Mouse (Mus musculus) stomach, embryonic 15.5 days (tissue): ENCODE measurements around the gene Mllt1. TPM values are rescaled to one million over a fixed set of nuclear protein-coding genes. Genes with fewer than 3 reads are reported as not detected.
A peak's percentile ranks its signal among the peaks of the same experiment; 100 is the strongest.
"Not testable (repeated sequence)": the region's sequence is repeated elsewhere in the genome, so short reads cannot be mapped to it uniquely, and the experiment has no call there.

Source experiments
- ATAC-seq: fragments of 200-750 bp; cut with Nextera tagmentation; 2 replicates; pipeline ENCODE4 v1.8.0; 2017; ENCODE audit warnings: low read depth, moderate number of reproducible peaks, moderate TSS enrichment; ENCODE audit not compliant: insufficient read depth, low FRiP score
- H3K27ac ChIP-seq: fragments of 300-500 bp; sonication (generic); 2 replicates; pipeline ENCODE4 v1.5.1; 2015; ENCODE audit warnings: mild to moderate bottlenecking, inconsistent platforms
- H3K27me3 ChIP-seq: fragments of 300-500 bp; sonication (generic); replicated peaks from 2 replicates; pipeline ENCODE4 v1.6.1; 2015; ENCODE audit warnings: inconsistent platforms
- H3K36me3 ChIP-seq: fragments of 300-500 bp; sonication (generic); 2 replicates; pipeline ENCODE4 v1.6.1; 2015; ENCODE audit warnings: inconsistent platforms
- H3K4me1 ChIP-seq: fragments of 300-500 bp; sonication (generic); 2 replicates; pipeline ENCODE4 v1.6.1; 2015; ENCODE audit warnings: inconsistent platforms
- H3K4me2 ChIP-seq: fragments of 300-500 bp; sonication (generic); 2 replicates; pipeline ENCODE4 v1.6.1; 2015; ENCODE audit warnings: mild to moderate bottlenecking, inconsistent platforms
- H3K4me3 ChIP-seq: fragments of 300-500 bp; sonication (generic); replicated peaks from 2 replicates; pipeline ENCODE4 v1.5.1; 2015; ENCODE audit warnings: inconsistent platforms
- H3K9ac ChIP-seq: fragments of 300-500 bp; sonication (generic); 2 replicates; pipeline ENCODE4 v1.6.1; 2015; ENCODE audit warnings: inconsistent platforms
- H3K9me3 ChIP-seq: fragments of 300-500 bp; sonication (generic); 2 replicates; pipeline ENCODE4 v1.6.1; 2016; ENCODE audit warnings: inconsistent platforms
- WGBS: fragments of 180-500 bp; shearing (Covaris S2); methylation state at CpG from one replicate; pipeline ENCODE4 v1.1.7; 2015; 5-methylcytosine and 5-hydroxymethylcytosine counted together
- polyA plus RNA-seq: library from polyadenylated mRNA; unstranded; fragments of >200 nt; fragmentation: Nextera tagmentation; extraction: Ambion mirVana; gene quantifications from 2 replicates; pipeline ENCODE4 v1.2.1, GENCODE M21; 2015

Mllt1 gene
- polyA plus RNA-seq, 1 experiment from 2014 or later, result 39.8 TPM

DNA sequence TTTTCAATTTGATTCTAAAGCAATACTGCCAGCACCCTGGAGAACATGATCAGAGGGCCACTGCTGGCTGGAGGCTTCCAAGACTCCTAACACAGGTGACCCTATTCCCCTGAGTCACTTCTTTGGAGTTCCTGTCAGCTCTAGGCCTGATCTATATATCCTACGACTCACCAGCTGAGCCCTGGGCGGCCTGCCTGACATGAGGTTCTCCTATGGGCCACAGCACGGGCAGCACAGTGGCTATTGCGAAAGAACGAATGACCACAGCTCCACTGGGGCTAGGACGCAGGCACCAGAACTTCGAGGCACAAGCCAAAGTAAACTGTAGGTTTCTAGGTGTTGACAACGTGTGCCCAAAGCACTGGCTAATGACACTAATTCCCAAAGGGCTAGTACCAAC lies 5.2 kb downstream of the Mllt1 start:
- 71% methylated on average over 8 of the region's 8 CpGs for WGBS
- Histone ChIP-seq H3K27ac (no peak overlapping the region), H3K4me3 (no peak overlapping the region), H3K36me3 (0 out of 2 replicates have a peak, but pooled peaks cover 3% of the 10 kb centered on the region), H3K4me1 (peaks cover 17% of the 10 kb centered on the region), H3K9me3 (no peaks in the 10 kb centered on the region), H3K9ac (no peak overlapping the region), H3K27me3 (no peaks in the 10 kb centered on the region), H3K4me2 (no peak overlapping the region)
- no peak for ATAC-seq

- Histone ChIP-seq H3K27ac (no peak overlapping the region), H3K4me2 (no peak overlapping the region), H3K9ac (no peak overlapping the region), H3K4me3 (no peak overlapping the region), H3K36me3 (0 out of 2 replicates have a peak, but pooled peaks cover 3% of the 10 kb centered on the region), H3K27me3 (no peaks in the 10 kb centered on the region), H3K4me1 (peaks cover 14% of the 10 kb centered on the region), H3K9me3 (no peaks in the 10 kb centered on the region)
- WGBS, result 81% methylated on average over 1 of the region's 1 CpGs
- ATAC-seq, result no peak
These were observed 5.7 kb downstream of the Mllt1 start for GRCm38 (mm10) chr17:56929530-56929929.

- H3K27me3 ChIP-seq, result no peaks in the 10 kb centered on the region
- 0 out of 2 replicates have a peak, but pooled peaks cover 3% of the 10 kb centered on the region for H3K36me3 ChIP-seq
- no peak for ATAC-seq
- H3K9me3 ChIP-seq, result no peaks in the 10 kb centered on the region
- peaks cover 10% of the 10 kb centered on the region for H3K4me1 ChIP-seq
- H3K4me2 ChIP-seq, result no peak overlapping the region
- H3K27ac ChIP-seq, result no peak overlapping the region
- H3K4me3 ChIP-seq, result no peak overlapping the region
- no peak overlapping the region for H3K9ac ChIP-seq
These were observed 6.1 kb downstream of the Mllt1 start for GRCm38 (mm10) chr17:56929101-56929500.

- no peak overlapping the region for H3K27ac ChIP-seq
- no peaks in the 10 kb centered on the region for H3K27me3 ChIP-seq
- H3K4me1 ChIP-seq, result no peaks in the 10 kb centered on the region; the same call in 1 of the 2 replicates
- 0 out of 2 replicates have a peak, but pooled peaks cover 8% of the 10 kb centered on the region for H3K36me3 ChIP-seq
- H3K4me3 ChIP-seq, result no peak overlapping the region
- ATAC-seq, result no peak
- WGBS, result 84% methylated on average over 2 of the region's 2 CpGs
- H3K4me2 ChIP-seq, result no peak overlapping the region
- no peak overlapping the region for H3K9ac ChIP-seq
- no peaks in the 10 kb centered on the region for H3K9me3 ChIP-seq
These were observed 9.2 kb downstream of the Mllt1 start for GRCm38 (mm10) chr17:56925998-56926397.

DNA sequence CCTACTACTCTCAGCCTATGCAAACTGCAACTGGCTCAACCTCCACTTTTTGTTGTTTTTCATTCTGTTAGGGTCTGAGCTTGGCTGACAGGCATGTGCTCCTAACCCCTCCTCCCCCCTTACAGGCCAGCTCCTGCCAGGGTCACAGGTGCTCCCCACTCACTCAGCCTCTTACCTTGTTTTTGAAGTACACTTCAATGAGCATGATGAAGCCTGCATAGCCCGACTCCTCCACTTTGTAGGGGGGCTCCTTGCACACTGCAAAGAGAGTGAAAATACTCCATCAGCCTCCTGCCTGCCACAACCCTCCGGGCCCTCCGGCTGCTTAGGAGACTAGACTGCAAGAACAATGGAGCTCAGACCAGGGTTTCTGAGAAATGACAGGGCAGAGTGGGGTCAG lies 15.5 kb downstream of the Mllt1 start:
- Histone ChIP-seq H3K27me3 (no peaks in the 10 kb centered on the region), H3K9ac (no peak overlapping the region), H3K4me2 (no peak overlapping the region), H3K27ac (no peak overlapping the region), H3K36me3 (peaks cover 16% of the 10 kb centered on the region; the same call in 1 of the 2 replicates), H3K4me1 (no peaks in the 10 kb centered on the region), H3K4me3 (no peak overlapping the region), H3K9me3 (no peaks in the 10 kb centered on the region)
- ATAC-seq, result no peak
- 84% methylated on average over 3 of the region's 3 CpGs for WGBS

- Histone ChIP-seq H3K27me3 (no peaks in the 10 kb centered on the region), H3K4me1 (no peaks in the 10 kb centered on the region), H3K9ac (no peak overlapping the region), H3K36me3 (peaks cover 24% of the 10 kb centered on the region; the same call in 1 of the 2 replicates), H3K4me2 (no peak overlapping the region), H3K9me3 (no peaks in the 10 kb centered on the region), H3K27ac (no peak overlapping the region), H3K4me3 (no peak overlapping the region)
- ATAC-seq, result no peak
- WGBS, result 97% methylated on average over 2 of the region's 2 CpGs
These were observed 18.0 kb downstream of the Mllt1 start for GRCm38 (mm10) chr17:56917166-56917565.

DNA sequence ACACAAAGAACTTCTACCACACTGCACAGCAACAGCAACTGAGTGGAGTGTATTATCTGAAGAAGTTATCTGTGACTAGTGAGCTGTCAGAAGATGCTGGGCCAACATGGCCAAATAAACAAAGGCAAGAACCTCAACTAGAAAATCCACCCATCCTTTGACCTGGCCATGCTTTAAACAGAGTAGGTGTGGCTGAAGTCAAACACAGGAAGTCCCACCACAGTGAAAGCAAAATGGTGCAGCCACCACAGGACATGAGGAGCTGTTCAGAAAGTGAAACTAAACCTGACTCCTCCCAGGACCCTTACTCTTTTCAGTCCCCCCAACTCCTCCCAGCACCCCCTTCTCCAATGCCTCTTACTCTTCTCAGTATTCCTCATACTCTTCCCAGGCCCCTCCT lies 21.8 kb downstream of the Mllt1 start:
- Histone ChIP-seq H3K27me3 (no peaks in the 10 kb centered on the region), H3K27ac (no peak overlapping the region), H3K4me2 (no peak overlapping the region), H3K4me1 (no peaks in the 10 kb centered on the region), H3K36me3 (peaks cover 18% of the 10 kb centered on the region; the same call in 1 of the 2 replicates), H3K9ac (no peak overlapping the region), H3K4me3 (no peak overlapping the region), H3K9me3 (no peaks in the 10 kb centered on the region)
- no peak for ATAC-seq

DNA sequence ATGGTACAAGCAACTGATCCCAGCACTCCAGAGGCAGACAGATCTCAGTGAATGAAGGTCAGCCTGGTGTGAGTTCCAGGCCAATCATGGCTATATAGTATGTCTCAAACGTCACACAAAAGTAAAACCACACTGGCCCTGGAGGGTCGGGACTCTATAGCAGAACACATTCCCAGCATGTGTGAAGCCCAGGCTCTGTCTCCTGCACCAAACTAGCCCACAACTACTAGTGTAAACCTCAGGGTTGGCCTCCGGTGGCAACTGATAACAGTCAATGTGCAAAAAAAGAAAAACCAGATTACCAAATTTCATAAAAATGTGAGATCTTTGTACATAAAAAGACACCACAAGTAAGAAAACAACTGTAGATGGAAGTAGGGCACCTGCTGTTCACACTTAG lies 22.2 kb downstream of the Mllt1 start:
- no peak for ATAC-seq
- Histone ChIP-seq H3K27ac (no peak overlapping the region), H3K9ac (no peak overlapping the region), H3K36me3 (peaks cover 18% of the 10 kb centered on the region), H3K4me2 (no peak overlapping the region), H3K27me3 (no peaks in the 10 kb centered on the region), H3K4me3 (no peak overlapping the region), H3K9me3 (no peaks in the 10 kb centered on the region), H3K4me1 (peaks cover 3% of the 10 kb centered on the region; the same call in 1 of the 2 replicates)
- 92% methylated on average over 3 of the region's 3 CpGs for WGBS

GRCm38 (mm10) chr17:56909764-56910163 lies 25.5 kb downstream of the Mllt1 start:
- peaks cover 21% of the 10 kb centered on the region for H3K36me3 ChIP-seq

DNA sequence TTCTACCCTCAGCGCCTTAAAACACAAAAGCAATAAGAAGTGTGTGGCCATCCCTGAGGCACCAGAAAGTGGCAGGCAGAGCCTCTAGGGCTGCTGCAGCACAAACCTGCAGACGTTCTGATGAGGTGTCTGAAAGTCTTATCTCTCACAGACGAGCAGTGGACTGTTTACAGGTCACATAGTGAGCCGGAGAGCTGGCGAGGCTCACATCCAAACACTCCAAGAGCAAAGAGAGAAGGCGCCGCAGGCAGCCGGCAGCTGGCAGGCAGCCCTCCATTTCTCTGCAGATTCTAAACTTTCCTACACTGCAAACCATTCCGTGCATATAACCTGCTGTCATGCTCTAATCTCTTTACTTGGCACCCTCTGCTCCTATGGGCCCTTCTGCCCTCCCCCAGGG lies 27.3 kb downstream of the Mllt1 start:
- H3K4me3 ChIP-seq, result no peak overlapping the region
- H3K9ac ChIP-seq, result no peak overlapping the region
- no peaks in the 10 kb centered on the region for H3K27me3 ChIP-seq
- H3K36me3 ChIP-seq, result peaks cover 22% of the 10 kb centered on the region
- no peak for ATAC-seq
- H3K4me1 ChIP-seq, result peaks cover 9% of the 10 kb centered on the region; the same call in 1 of the 2 replicates
- 43% methylated on average over 9 of the region's 9 CpGs for WGBS
- H3K27ac ChIP-seq, result peak overlapping the region; percentile 44; the same call in 1 of the 2 replicates
- no peaks in the 10 kb centered on the region for H3K9me3 ChIP-seq
- no peak overlapping the region for H3K4me2 ChIP-seq

More at GRCm38 (mm10) chr17:56909764-56910163, 25.5 kb downstream of the Mllt1 start:
- H3K27me3 ChIP-seq, H3K4me2 ChIP-seq, H3K4me3 ChIP-seq, H3K9me3 ChIP-seq, H3K27ac ChIP-seq, H3K4me1 ChIP-seq, ATAC-seq, H3K9ac ChIP-seq: not testable (repeated sequence)
- WGBS, result 78% methylated on average over 2 of the region's 2 CpGs

GRCm38 (mm10) chr17:56907096-56907495 lies 28.1 kb downstream of the Mllt1 start:
- Histone ChIP-seq H3K9me3 (no peaks in the 10 kb centered on the region), H3K27me3 (no peaks in the 10 kb centered on the region), H3K27ac (0 out of 2 replicates have a peak overlapping the region, but pooled peaks have one; percentile 44), H3K36me3 (peaks cover 28% of the 10 kb centered on the region), H3K4me1 (peaks cover 9% of the 10 kb centered on the region; the same call in 1 of the 2 replicates), H3K4me3 (no peak overlapping the region), H3K4me2 (no peak overlapping the region), H3K9ac (no peak overlapping the region)
- no peak for ATAC-seq
- 71% methylated on average over 5 of the region's 5 CpGs for WGBS

GRCm38 (mm10) chr17:56906166-56906565 lies 29.0 kb downstream of the Mllt1 start:
- no peak overlapping the region for H3K4me3 ChIP-seq
- ATAC-seq, result no peak
- peaks cover 38% of the 10 kb centered on the region for H3K36me3 ChIP-seq
- no peak overlapping the region for H3K4me2 ChIP-seq
- H3K27ac ChIP-seq, result no peak overlapping the region
- H3K27me3 ChIP-seq, result no peaks in the 10 kb centered on the region
- H3K9ac ChIP-seq, result no peak overlapping the region
- 81% methylated on average over 3 of the region's 3 CpGs for WGBS
- no peaks in the 10 kb centered on the region for H3K9me3 ChIP-seq
- H3K4me1 ChIP-seq, result peaks cover 9% of the 10 kb centered on the region; the same call in 1 of the 2 replicates

DNA sequence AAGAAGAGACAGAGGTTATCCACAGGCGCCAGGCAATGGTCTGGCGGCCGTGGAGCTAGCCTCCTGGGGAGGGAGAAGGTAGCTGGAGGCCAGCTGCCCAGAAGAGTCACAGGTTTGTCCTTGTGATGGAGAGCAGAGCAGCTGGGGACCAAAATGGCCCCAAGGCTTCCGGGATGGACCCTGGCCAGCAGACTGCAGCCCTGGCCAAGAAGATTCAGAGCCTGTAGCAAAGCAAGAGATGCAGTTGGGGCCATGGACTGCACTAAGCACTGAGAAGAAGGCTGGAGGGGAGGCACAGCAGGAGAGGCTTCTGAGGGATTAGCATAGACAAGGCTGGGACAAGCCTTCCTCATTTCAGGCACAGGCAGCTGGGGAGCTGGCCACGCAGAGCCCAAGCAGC lies 32.5 kb downstream of the Mllt1 start:
- Histone ChIP-seq H3K4me2 (no peak overlapping the region), H3K9ac (no peak overlapping the region), H3K36me3 (peaks cover 54% of the 10 kb centered on the region), H3K27me3 (no peaks in the 10 kb centered on the region), H3K4me3 (no peak overlapping the region), H3K4me1 (peaks cover 3% of the 10 kb centered on the region; the same call in 1 of the 2 replicates), H3K27ac (no peak overlapping the region), H3K9me3 (no peaks in the 10 kb centered on the region)
- WGBS, result 90% methylated on average over 5 of the region's 5 CpGs
- no peak for ATAC-seq
